Mouse (Mus musculus) urinary bladder, postnatal 14 days (tissue): Measurements from ENCODE around the gene Fgf7.

Source experiments
- DNase-seq: peaks from one replicate; pipeline ENCODE4 v3.0.0; 2021; ENCODE audit warnings: low spot score

Fgf7 gene

DNA sequence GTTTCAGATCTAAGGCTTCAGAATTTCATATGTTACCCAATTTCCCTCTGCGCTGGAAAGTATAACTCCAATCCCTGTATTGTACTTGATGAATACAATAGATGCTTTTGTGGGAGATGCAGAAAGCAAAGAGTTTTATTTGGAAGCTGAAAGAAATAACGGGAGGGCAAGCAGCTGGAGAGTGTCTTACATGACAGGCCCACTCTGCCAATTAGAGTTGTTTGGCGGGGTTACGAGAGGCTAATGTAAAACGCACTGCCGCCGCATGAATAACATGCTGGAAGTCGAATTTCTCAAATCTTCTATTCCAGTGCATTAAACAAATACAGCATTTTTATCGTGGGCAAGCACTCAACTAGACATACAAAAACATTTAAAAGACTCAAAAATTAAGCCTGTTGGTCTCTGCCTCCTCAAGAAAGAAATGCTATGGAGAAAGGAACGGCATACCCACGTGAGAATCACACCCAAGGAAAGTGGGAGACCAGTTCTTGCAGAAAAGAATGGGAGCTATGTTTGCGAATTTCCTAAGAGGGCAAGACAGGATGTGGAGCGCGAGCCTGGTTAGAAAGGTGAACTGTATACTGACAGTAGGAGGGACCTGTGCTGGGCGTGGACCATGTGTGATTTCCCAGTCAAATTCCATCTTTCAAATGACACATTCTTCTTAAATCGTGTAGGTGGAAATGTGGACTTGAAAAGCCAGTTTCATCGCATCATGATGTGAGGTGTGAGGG is 26.7 kb downstream of the Fgf7 start:
- no peak for DNase-seq

DNA sequence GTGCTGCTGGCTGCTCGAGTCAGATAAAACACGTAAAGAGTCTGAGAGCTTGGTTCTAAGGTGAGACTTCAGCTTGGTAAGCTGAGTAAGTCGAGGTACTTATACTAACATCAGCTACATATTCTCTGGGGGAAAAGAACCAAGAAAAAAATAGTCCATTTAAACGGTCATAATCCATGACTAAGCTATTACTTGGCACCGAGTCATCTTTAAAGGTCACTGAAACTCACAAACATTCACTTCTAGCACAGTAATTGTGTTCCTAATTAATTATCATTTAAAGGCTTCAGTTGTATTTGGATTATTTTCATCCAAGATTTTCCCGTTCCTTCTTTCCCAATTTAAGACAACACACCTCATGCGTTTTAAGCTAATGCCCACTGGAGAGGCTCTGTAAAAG is 28.4 kb downstream of the Fgf7 start:
- DNase-seq, result no peak

DNA sequence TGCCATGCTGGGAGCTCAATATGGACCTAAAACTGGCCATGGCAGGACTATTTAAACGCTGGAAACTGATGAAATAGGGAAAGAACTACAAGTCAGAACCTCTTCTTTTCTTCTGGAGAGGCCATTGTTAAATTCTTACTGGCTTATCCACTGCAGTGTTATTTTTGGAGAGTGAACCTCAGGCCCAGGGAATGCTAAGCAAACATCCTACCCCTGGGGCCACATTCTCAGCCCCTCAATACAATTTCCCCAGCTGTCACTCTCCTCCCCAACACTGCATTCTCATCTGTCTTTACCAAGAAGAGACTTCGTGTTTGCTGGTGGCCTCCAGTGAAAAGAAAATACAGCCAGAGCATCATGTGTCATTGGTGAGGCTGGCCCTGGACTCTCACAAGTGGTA is 30.4 kb downstream of the Fgf7 start:
- DNase-seq, result no peak

DNA sequence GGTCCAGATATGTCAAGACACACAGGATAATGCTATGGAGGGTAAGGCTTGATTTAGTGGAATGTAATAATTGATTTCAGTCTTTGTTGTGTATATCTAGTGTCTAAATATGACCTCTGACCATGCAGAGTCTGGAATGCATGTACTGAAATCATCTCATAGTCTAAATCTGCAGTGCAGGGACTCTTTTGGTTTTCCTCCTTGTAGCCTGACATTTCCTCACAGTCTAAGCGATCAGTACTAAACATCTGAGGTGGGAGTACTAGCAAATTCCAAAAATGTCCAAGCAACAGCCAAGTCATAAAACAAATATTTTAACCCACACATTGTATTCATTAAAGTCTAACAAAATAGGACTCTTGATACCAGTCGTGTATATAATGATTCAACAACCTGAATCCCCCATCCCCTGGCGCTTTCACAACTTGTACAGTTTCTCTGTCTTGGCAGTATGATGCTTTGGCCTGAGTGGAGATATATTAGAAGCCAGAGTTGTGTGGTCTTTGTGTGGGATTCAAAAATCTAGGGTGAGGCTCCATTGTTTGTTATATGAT is 30.9 kb downstream of the Fgf7 start:
- DNase-seq, result no peak

DNA sequence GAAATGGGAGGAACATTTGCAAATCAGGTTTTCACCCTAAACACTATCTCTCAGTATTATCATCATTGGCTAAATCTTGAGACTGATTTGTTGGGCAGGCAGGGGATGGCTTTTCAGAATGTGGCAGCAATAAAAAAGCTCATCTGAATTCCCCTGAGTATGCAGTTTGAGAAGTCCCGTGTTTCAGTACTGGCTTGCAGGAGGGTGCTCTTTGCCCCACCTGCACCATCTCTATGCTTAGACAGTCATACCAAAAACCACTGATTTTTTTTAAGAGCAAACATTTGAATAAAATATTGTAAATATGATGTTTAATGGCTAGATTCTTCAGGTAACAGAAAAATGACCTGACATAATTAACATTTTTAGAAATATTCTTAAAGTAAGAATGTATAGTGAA is 35.3 kb downstream of the Fgf7 start:
- no peak for DNase-seq

DNA sequence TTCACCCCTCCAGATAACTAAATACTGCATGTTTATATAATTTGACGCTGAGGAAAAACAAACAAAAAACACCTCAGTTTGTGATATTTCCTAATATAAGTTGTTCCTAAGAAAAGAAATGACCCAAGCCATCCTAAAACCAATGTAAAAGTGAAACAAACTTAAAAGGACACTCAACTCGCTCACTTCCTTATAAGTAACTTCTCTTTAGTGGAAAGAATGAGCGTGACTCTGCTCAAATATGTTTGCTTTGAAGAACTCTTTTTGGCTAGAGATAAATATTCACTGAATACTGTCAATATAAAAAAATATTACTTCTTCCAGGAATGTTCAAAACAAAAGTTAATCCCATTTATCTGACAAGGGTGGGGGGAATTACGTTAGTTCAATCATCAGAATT is 39.3 kb downstream of the Fgf7 start:
- no peak for DNase-seq

DNA sequence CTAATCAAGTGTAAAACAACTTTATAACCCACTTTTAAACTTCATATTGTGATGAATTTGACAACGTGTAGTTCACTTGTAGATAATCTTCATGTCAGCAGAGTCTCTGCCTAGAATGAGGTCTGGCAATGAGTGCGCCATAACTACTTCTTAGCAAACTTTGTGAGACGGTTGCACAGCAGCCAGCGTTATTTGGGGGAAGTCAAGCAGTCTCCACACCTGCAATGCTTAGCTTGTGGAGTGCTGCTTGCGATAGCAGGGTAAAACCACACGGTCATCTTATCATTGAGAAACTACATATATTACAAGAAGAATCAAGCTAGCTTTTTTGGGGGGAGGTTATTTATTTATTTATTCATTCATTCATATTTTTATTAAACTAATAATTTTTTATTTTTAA is 42.0 kb downstream of the Fgf7 start:
- no peak for DNase-seq

DNA sequence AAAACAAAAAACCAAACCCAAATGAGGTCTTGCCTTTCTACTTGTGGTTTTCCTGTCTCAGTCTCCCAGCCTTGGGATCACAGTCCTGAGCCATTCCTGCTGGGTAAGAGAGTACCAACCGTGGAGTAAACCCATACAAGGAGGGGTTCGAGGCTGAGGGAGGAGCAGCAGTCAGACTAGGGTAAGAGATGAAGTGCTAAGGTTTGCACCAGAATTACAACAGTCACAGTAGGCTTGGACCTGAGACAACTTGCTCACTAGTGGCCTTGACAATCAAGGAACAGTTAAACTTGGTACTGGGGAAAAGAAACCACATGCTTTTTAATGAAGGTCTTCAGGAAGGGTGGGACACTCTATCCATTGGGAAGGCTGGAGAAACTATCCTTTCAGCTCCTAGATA is 44.6 kb downstream of the Fgf7 start:
- DNase-seq, result no peak

DNA sequence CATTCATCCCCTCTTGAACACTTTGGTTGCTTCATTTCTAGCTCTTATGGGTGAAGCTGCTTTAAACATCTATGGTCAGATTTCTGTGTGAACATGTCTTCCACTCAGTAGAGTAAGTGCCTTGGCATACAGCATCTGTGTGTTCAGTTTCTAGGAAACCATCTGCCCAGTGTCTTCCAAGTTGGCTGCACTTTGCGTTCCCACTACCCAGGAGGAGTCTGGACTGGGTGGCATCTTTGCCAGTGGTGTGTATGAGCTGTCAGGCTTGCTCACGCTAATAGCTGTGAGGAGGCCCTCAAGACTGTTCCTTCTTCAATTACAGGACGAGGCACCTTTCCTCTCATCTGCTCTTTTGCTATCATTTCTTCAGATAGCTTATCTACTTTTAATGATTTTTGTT is 49.9 kb downstream of the Fgf7 start:
- DNase-seq, result no peak

DNA sequence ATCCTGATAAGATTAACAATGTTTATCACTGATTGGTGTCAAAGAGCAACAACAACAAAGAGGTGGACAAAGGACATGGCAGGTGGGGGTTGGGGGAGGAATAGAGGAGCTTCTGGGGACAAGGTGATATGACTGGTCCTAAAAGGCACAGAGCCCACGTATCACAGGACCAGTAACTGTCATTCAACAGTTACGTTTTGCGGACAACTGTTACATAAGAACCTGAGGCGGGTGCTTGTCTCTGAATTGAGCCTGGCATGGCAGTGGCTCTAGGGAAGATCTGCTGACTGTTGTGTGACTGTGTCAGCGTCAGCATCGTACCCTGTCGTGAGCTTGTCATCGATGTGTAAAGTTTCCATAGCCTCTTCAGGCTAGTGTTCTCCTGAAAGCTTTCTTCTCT is 51.7 kb downstream of the Fgf7 start:
- DNase-seq, result no peak

DNA sequence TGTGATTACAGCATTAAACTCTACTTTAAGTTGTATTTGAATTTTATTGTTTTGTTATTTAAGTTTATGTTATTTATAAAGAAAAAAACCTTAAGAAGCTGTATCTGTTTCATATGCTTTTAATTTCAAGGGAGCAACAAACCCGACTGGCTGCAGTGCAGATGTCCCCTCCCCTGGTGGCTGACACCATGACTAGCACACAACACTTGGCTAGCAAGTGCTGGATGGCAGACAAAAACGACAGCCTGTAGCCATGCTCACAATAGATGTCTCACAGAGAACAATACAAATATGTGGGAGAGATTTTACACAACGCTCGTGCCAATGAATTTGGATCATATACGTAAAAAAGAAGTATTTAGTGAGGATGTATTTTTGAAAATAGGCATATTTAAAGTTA is 56.0 kb downstream of the Fgf7 start:
- no peak for DNase-seq

DNA sequence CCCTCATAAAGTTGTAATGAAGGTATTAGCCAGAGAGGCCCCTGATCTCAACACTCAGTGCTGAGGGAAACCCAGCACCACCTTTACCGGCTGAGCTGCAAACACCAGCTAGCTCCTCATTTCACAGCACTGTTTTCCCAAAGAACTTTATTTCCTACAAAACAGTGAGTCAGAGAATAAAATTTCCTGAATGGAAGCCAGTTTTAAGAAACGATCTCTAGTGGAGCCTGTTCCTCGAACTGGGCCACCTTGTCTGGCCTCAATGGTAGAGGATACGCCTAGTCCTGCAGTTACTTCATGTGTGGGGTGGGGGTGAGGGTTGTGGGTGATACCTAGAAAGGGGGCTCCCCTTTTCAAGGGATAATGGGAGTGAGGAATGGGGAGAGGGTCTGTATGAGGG is 60.2 kb downstream of the Fgf7 start:
- no peak for DNase-seq
